Mouse (Mus musculus) brain, embryonic 14.5 days (tissue): ENCODE measurements at regions not wholly inside any gene's neighbourhood (a gene's known extent, or its start where the extent isn't known, plus 50 kb on each side); places are given as distances from the start of the nearest gene placed in this dataset.

Experiments used
- CTCF ChIP-seq: fragments of 200-500 bp; IDR thresholded peaks from 2 replicates; pipeline ENCODE4 v1.5.1; 2012; ENCODE audit warnings: inconsistent platforms, mild to moderate bottlenecking, moderate library complexity, borderline replicate concordance; ENCODE audit not compliant: insufficient read depth, insufficient read length; ENCODE audit errors: extremely low read depth
- POLR2A ChIP-seq: fragments of 200-500 bp; IDR thresholded peaks from 2 replicates; pipeline ENCODE4 v1.6.1; 2012; ENCODE audit warnings: mild to moderate bottlenecking, inconsistent platforms, borderline replicate concordance; ENCODE audit not compliant: poor library complexity, insufficient read depth, insufficient read length, severe bottlenecking; ENCODE audit errors: extremely low read depth

- no peak for TF ChIP-seq CTCF
- no peak for TF ChIP-seq POLR2A
Measured at GRCm38 (mm10) chr5:119584914-119585313, 85.6 kb upstream of the Tbx3 start.
